Mouse (Mus musculus) limb, embryonic 11.5 days (tissue): ENCODE measurements around the gene Rptor. TPM values are rescaled to one million over a fixed set of nuclear protein-coding genes. Genes with fewer than 3 reads are reported as not detected.

Source experiments
- ATAC-seq: fragments of 200-750 bp; cut with Nextera tagmentation; 2 replicates; pipeline ENCODE4 v1.8.0; 2017; ENCODE audit warnings: low read depth; ENCODE audit not compliant: insufficient number of reproducible peaks, low FRiP score, low TSS enrichment
- DNase-seq: peaks from one replicate; pipeline ENCODE4 v3.0.0-alpha.2; 2015; ENCODE audit warnings: low spot score
- H3K27ac ChIP-seq: fragments of 300-500 bp; sonication (generic); replicated peaks from 2 replicates; pipeline ENCODE4 v1.5.1; 2014; ENCODE audit warnings: low read depth, mild to moderate bottlenecking, low read length
- H3K27me3 ChIP-seq: fragments of 300-500 bp; sonication (generic); 2 replicates; pipeline ENCODE4 v1.6.1; 2014; ENCODE audit warnings: mild to moderate bottlenecking, low read length, mixed read lengths; ENCODE audit not compliant: control insufficient read depth, insufficient read depth
- H3K36me3 ChIP-seq: fragments of 300-500 bp; sonication (generic); 2 replicates; pipeline ENCODE4 v1.6.1; 2014; ENCODE audit warnings: mild to moderate bottlenecking, low read length, moderate library complexity, mixed read lengths; ENCODE audit not compliant: control insufficient read depth, insufficient read depth
- H3K4me1 ChIP-seq: fragments of 300-500 bp; sonication (generic); 2 replicates; pipeline ENCODE4 v1.6.1; 2014; ENCODE audit warnings: low read length, mixed read lengths; ENCODE audit not compliant: control insufficient read depth, insufficient read depth
- H3K4me2 ChIP-seq: fragments of 300-500 bp; sonication (generic); 2 replicates; pipeline ENCODE4 v1.6.1; 2014; ENCODE audit warnings: low read depth, mild to moderate bottlenecking, moderate library complexity; ENCODE audit not compliant: severe bottlenecking
- H3K4me3 ChIP-seq: fragments of 300-500 bp; sonication (generic); 2 replicates; pipeline ENCODE4 v1.5.1; 2014; ENCODE audit warnings: low read depth, low read length
- H3K9ac ChIP-seq: fragments of 300-500 bp; sonication (generic); 2 replicates; pipeline ENCODE4 v1.6.1; 2014; ENCODE audit warnings: mild to moderate bottlenecking, low read length
- H3K9me3 ChIP-seq: fragments of 300-500 bp; sonication (generic); 2 replicates; pipeline ENCODE4 v1.6.1; 2016; ENCODE audit warnings: low read length; ENCODE audit not compliant: control insufficient read depth
- WGBS: fragments of 180-500 bp; shearing (Covaris S2); extraction: QIAGEN DNeasy Blood & Tissue Kit; methylation state at CpG from one replicate; pipeline ENCODE4 v1.1.7; 2014; 5-methylcytosine and 5-hydroxymethylcytosine counted together
- polyA plus RNA-seq: library from polyadenylated mRNA; unstranded; fragments of >200 nt; fragmentation: Nextera tagmentation; extraction: Ambion mirVana; gene quantifications from 2 replicates; pipeline ENCODE4 v1.2.1, GENCODE M21; 2014

Rptor gene
- polyA plus RNA-seq, 1 experiment from 2014 or later: 13.8 TPM

- Histone ChIP-seq H3K27me3 (no peaks in the 10 kb centered on the region), H3K4me2 (no peak overlapping the region), H3K36me3 (no peaks in the 10 kb centered on the region), H3K27ac (no peak overlapping the region), H3K9ac (no peak overlapping the region), H3K9me3 (no peaks in the 10 kb centered on the region), H3K4me3 (no peak overlapping the region), H3K4me1 (no peaks in the 10 kb centered on the region)
- 89% methylated on average over 4 of the region's 4 CpGs for WGBS
- DNase-seq (no peak), ATAC-seq (no peak)
Measured at GRCm38 (mm10) chr11:119781726-119782125, 179.0 kb downstream of the Rptor start.

DNA sequence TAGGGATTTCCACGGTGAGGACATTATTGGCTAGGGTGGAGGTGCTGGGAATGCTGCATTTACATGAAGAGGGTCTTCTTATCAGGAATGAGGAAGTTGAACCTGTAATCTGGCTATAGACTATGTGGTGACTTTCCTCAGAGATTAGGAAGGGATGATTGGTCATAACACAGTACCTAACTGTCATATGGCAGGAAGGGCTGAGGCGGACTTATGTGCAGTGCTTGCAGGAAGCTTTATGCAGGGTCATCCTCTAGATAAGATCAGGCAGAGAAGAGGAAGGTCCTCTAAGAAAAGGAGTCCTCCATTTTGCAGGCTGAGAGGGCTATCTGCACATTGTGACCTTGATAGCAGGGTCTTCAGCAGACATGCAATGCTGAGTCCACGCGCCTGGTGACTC, 180.9 kb downstream of the Rptor start:
- DNase-seq: no peak
- no peak for ATAC-seq
- Histone ChIP-seq H3K36me3 (no peaks in the 10 kb centered on the region), H3K4me3 (no peak overlapping the region), H3K27ac (no peak overlapping the region), H3K4me2 (no peak overlapping the region), H3K4me1 (no peaks in the 10 kb centered on the region), H3K9me3 (no peaks in the 10 kb centered on the region), H3K27me3 (no peaks in the 10 kb centered on the region), H3K9ac (no peak overlapping the region)
- 93% methylated on average over 4 of the region's 4 CpGs for WGBS

DNA sequence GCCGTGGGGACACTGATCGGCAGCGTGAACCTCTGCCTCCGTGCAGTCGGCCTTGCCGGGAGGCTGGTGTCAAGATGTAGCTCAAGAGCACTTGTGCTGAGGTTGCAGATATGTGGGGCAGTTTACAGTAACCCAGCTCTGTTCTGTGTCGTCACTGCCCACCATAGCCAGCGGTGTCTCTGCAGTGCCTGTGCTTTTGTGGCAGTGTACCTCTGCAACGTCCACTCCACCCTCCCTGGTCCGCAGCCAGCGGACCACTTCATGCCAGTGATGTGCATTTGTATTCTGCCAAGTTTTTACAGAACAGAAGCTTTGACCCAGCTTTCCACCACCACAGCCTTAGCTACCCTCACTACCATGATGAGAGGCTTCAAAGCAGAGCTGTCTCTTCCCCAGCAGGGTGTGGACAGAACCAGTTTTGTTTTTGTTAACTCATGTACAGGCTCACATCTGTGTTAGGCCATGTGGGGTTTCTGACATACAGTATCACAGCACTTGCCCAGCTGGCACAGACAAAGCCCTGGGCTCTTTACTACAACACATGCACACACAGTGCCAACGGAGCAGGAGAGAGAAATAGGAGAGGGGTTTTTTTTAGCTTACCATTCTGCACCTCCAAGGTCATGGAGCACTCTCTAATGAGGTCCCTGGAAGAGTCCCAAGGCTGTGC, 182.1 kb downstream of the Rptor start:
- DNase-seq: no peak
- 92% methylated on average over 12 of the region's 12 CpGs for WGBS

DNA sequence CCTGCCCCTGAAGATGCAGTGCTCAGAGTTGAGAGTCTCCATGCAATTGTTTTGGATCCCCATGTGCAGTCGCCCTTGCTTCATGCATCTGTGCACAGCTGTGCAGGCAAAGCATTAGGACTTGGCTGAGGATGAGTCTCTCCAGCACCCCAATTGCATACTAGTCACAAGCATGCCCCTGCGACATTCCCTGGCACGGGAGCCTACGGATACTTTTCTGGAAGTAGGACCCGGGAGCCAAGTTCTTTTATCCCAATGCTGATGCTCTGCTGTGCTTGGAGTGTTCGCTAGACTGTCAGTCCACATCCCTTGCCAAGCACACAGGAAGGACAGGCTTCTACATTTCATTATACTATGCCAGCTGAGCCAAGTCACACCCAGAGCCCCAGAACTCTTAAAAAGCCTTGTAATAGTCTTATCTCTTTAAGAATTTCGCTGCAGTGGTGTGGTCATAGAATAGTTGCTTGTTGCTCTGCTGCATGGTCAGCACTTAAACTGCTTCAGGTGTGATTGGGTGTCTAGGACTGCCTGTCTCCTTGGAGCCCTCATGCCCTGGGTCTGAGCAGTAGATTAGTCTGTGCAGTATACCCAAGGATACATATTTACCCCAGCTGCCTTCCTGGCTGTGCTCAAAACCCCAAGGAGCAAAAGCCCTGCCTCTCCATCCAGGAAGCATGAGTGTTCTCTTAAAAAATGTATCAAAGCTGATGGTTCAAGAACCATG, 183.1 kb downstream of the Rptor start:
- Histone ChIP-seq H3K36me3 (no peaks in the 10 kb centered on the region), H3K9me3 (no peaks in the 10 kb centered on the region), H3K4me2 (no peak overlapping the region), H3K27me3 (no peaks in the 10 kb centered on the region), H3K27ac (no peak overlapping the region), H3K4me1 (no peaks in the 10 kb centered on the region; the same call in 1 of the 2 replicates), H3K9ac (no peak overlapping the region), H3K4me3 (no peak overlapping the region)
- ATAC-seq: no peak
- WGBS: 93% methylated on average over 7 of the region's 7 CpGs
- no peak for DNase-seq

More for the DNA sequence above, 182.1 kb downstream of the Rptor start:
- no peak overlapping the region for H3K9ac ChIP-seq
- no peak for ATAC-seq
- H3K4me2 ChIP-seq: no peak overlapping the region
- no peaks in the 10 kb centered on the region for H3K27me3 ChIP-seq
- H3K4me1 ChIP-seq: no peaks in the 10 kb centered on the region; the same call in 1 of the 2 replicates
- H3K9me3 ChIP-seq: no peaks in the 10 kb centered on the region
- H3K4me3 ChIP-seq: no peak overlapping the region
- H3K27ac ChIP-seq: no peak overlapping the region
- no peaks in the 10 kb centered on the region for H3K36me3 ChIP-seq

DNA sequence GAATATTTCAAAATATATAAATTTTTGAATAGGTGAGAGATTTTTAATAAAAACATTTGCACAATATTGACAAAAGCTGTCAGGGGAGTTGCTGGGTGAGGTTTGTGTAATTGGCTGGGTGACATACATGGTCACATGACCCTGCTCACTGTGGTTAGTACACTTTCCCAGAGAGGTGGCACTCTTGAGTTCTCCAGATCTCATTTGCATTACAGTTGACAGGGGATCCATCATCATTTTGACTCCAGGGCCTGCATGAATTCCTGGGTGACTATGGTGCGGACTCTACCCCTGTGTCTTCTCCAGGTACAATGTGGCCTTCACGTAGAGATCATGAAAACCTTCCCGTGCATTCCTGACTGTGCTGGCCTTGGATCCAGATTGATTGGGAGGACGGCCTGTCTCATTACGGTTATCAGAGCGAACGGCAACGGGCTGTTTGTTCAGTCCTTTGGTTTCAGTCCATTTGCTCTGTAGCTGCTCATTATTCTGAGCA, 183.7 kb downstream of the Rptor start:
- ATAC-seq (no peak), DNase-seq (no peak)
- no peaks in the 10 kb centered on the region for H3K36me3 ChIP-seq
- H3K4me1 ChIP-seq: no peaks in the 10 kb centered on the region; the same call in 1 of the 2 replicates
- no peak overlapping the region for H3K4me2 ChIP-seq
- H3K9me3 ChIP-seq: no peaks in the 10 kb centered on the region
- H3K4me3 ChIP-seq: no peak overlapping the region
- H3K9ac ChIP-seq: no peak overlapping the region
- H3K27me3 ChIP-seq: no peaks in the 10 kb centered on the region
- no peak overlapping the region for H3K27ac ChIP-seq
- 92% methylated on average over 8 of the region's 8 CpGs for WGBS

GRCm38 (mm10) chr11:119788488-119788887, 185.8 kb downstream of the Rptor start:
- Histone ChIP-seq H3K4me1 (no peaks in the 10 kb centered on the region; the same call in 1 of the 2 replicates), H3K36me3 (no peaks in the 10 kb centered on the region), H3K27ac (no peak overlapping the region), H3K4me2 (no peak overlapping the region), H3K9me3 (no peaks in the 10 kb centered on the region), H3K9ac (no peak overlapping the region), H3K27me3 (no peaks in the 10 kb centered on the region), H3K4me3 (no peak overlapping the region)
- no peak for ATAC-seq
- DNase-seq: no peak
- 79% methylated on average over 7 of the region's 7 CpGs for WGBS

DNA sequence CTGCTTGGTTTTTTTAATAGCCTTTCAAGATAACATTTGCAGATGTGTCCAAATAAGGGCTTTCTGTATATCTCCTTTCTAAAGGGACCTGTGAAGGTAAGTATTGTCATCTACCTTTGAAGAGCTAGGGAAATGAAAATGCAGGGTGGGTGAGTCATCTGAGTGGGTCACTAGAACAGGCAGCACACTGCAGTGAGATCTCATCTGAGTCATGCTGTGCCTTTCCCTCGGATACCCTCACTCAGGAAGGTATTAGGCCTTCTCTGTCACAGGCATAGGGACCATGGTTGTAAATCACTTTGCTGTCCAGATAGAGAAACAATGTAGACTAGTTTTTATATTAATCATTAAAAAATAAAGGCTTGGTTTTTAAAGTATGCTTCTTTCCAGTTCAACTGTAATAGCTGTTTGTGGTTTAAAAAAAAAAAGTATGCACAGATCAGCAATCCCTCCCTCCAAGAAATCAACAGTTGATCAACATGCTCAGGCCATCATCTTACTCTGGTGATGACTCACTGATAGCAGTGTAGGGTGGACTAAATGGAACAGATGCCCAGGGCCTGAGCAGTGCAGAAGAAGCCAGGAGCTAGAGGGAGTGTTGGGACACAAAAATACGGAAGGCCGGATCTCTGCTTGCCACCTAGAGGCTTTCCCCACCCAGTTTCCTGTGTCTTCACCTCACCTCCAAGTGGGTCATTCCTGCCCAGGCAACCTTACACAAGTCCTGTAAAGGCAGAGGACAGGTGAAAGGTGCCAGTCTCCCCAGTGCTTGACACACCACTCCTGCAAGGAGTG, 186.4 kb downstream of the Rptor start:
- no peak overlapping the region for H3K4me2 ChIP-seq
- H3K9me3 ChIP-seq: no peaks in the 10 kb centered on the region
- H3K9ac ChIP-seq: no peak overlapping the region
- H3K4me1 ChIP-seq: no peaks in the 10 kb centered on the region; the same call in 1 of the 2 replicates
- H3K27ac ChIP-seq: no peak overlapping the region
- no peaks in the 10 kb centered on the region for H3K36me3 ChIP-seq
- no peak overlapping the region for H3K4me3 ChIP-seq
- no peak for DNase-seq
- ATAC-seq: no peak
- no peaks in the 10 kb centered on the region for H3K27me3 ChIP-seq
- WGBS: 81% methylated on average over 3 of the region's 3 CpGs

GRCm38 (mm10) chr11:119791923-119792564, 189.3 kb downstream of the Rptor start:
- Histone ChIP-seq H3K4me3 (no peak overlapping the region), H3K9me3 (no peaks in the 10 kb centered on the region), H3K4me2 (no peak overlapping the region), H3K36me3 (no peaks in the 10 kb centered on the region), H3K9ac (no peak overlapping the region), H3K4me1 (peaks cover 7% of the 10 kb centered on the region), H3K27me3 (no peaks in the 10 kb centered on the region), H3K27ac (no peak overlapping the region)
- 85% methylated on average over 10 of the region's 10 CpGs for WGBS
- DNase-seq (no peak), ATAC-seq (no peak)
